Mouse (Mus musculus) liver, embryonic 14.5 days (tissue): ENCODE measurements around the gene Stk4. TPM values are rescaled to one million over a fixed set of nuclear protein-coding genes. Genes with fewer than 3 reads are reported as not detected.

Experiments
- ATAC-seq: fragments of 200-750 bp; cut with Nextera tagmentation; 2 replicates; pipeline ENCODE4 v1.8.0; 2017; ENCODE audit warnings: moderate number of reproducible peaks, mild to moderate bottlenecking, moderate library complexity; ENCODE audit not compliant: insufficient read depth
- DNase-seq, 3 experiments: peaks; one replicate each; pipeline ENCODE4 v3.0.0-alpha.2; 2012 to 2013; ENCODE audit warnings: low read depth in 3 of 3, low spot score in 3 of 3
- H3K27ac ChIP-seq: fragments of 300-500 bp; sonication (generic); 2 replicates; pipeline ENCODE4 v1.5.1; 2014; ENCODE audit warnings: moderate library complexity, mild to moderate bottlenecking, control low read depth, inconsistent platforms
- H3K27me3 ChIP-seq: fragments of 300-500 bp; sonication (generic); 2 replicates; pipeline ENCODE4 v1.6.1; 2014; ENCODE audit warnings: mild to moderate bottlenecking, low read length, moderate library complexity; ENCODE audit not compliant: control insufficient read depth, insufficient read depth
- H3K36me3 ChIP-seq: fragments of 300-500 bp; sonication (generic); replicated peaks from 2 replicates; pipeline ENCODE4 v1.6.1; 2014; ENCODE audit warnings: low read depth; ENCODE audit not compliant: control insufficient read depth, insufficient read depth
- H3K4me1 ChIP-seq, 2 experiments: fragments of 200-500 bp in 1 of 2; fragments of 300-500 bp in 1 of 2; sonication (generic) in 1 of 2; replicated peaks; 2 replicates each; pipeline ENCODE4 v1.6.1; 2012 to 2014; ENCODE audit warnings: antibody characterized with exemption in 1 of 2, inconsistent platforms in 1 of 2, low read length in 1 of 2; ENCODE audit not compliant: control insufficient read depth in 2 of 2, insufficient read depth in 2 of 2
- H3K4me2 ChIP-seq: fragments of 300-500 bp; sonication (generic); 2 replicates; pipeline ENCODE4 v1.6.1; 2014; ENCODE audit warnings: low read depth, mild to moderate bottlenecking, control low read depth, moderate library complexity
- H3K4me3 ChIP-seq, 2 experiments: fragments of 200-500 bp in 1 of 2; fragments of 300-500 bp in 1 of 2; sonication (generic) in 1 of 2; 2 replicates each; pipeline ENCODE4 v1.5.1; 2012 to 2014; ENCODE audit warnings: low read depth in 2 of 2, low read length in 2 of 2, mild to moderate bottlenecking in 2 of 2, control low read depth in 1 of 2, inconsistent platforms in 1 of 2, moderate library complexity in 1 of 2; ENCODE audit not compliant: insufficient read depth in 1 of 2
- H3K9ac ChIP-seq: fragments of 300-500 bp; sonication (generic); replicated peaks from 2 replicates; pipeline ENCODE4 v1.6.1; 2014; ENCODE audit warnings: mild to moderate bottlenecking, control low read depth, moderate library complexity
- H3K9me3 ChIP-seq: fragments of 300-500 bp; sonication (generic); 2 replicates; pipeline ENCODE4 v1.6.1; 2016; ENCODE audit warnings: low read length, mixed read lengths; ENCODE audit not compliant: control insufficient read depth
- CTCF ChIP-seq: IDR thresholded peaks from 2 replicates; pipeline ENCODE4 v1.5.1; 2016; ENCODE audit warnings: antibody characterized with exemption, low read depth, control low read depth
- EP300 ChIP-seq: IDR thresholded peaks from 2 replicates; pipeline ENCODE4 v1.6.1; 2016; ENCODE audit warnings: antibody characterized with exemption, low read depth
- WGBS: fragments of 180-500 bp; shearing (Covaris S2); extraction: QIAGEN DNeasy Blood & Tissue Kit; methylation state at CpG from one replicate; pipeline ENCODE4 v1.1.7; 2014; ENCODE audit not compliant: insufficient replicate concordance; 5-methylcytosine and 5-hydroxymethylcytosine counted together
- polyA plus RNA-seq, 2 experiments: library from polyadenylated mRNA; depleted of rRNA in 1 of 2; stranded (reverse) in 1 of 2; unstranded in 1 of 2; fragments of >200 nt; fragmentation: Nextera tagmentation in 1 of 2; extraction: Ambion mirVana in 1 of 2; gene quantifications; 2 replicates each; pipeline versions ENCODE4 v1.2.1 to v1.2.3; 2012 to 2014

The Stk4 gene
- polyA plus RNA-seq, 2 experiments: 11.8 to 19.6 TPM

DNA sequence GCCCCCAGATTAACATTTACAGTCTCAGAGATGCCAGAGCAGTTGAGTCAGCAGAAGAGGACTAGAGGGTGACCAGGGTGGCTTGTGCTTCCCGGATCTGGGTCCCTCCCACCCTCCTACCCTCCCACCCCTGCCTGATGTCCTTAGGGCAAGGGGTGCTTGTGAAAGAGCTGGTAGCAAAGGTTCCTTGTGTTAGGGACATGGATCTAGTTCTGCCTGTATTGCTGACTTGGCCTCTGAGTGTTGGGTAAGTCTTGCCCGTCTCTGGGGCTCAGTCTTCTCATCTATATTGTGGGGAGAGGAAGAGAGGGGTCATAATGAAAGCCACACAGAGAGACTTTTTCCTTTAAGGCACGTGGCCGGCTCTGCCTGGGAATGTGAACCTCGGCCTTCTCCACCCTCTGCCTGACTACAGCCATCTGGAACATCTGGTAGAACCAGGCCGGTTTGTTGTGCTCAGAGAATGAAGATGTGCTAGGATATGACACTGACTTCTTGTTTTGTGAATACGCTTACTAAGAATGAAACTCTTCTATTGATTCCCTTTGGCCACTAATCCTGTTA, 112.7 kb downstream of the Stk4 start, which contains the start of gene Wfdc5:
TSS of gene Wfdc5 (minus strand) at position 51 of the 564 bp plus-strand sequence.
- Histone ChIP-seq H3K36me3 (no peaks in the 10 kb centered on the region), H3K4me2 (no peak within 1 kb of the TSS), H3K27me3 (no peaks in the 10 kb centered on the region), H3K27ac (no peak within 1 kb of the TSS), H3K9ac (no peak within 1 kb of the TSS), H3K9me3 (no peaks in the 10 kb centered on the region), H3K4me3 (no peak within 1 kb of the TSS), H3K4me1 (no peaks in the 10 kb centered on the region)
- ATAC-seq (no peak), DNase-seq (no peak)
- WGBS: 51% methylated on average over 7 of the region's 7 CpGs
- TF ChIP-seq CTCF (no peak), EP300 (no peak)

DNA sequence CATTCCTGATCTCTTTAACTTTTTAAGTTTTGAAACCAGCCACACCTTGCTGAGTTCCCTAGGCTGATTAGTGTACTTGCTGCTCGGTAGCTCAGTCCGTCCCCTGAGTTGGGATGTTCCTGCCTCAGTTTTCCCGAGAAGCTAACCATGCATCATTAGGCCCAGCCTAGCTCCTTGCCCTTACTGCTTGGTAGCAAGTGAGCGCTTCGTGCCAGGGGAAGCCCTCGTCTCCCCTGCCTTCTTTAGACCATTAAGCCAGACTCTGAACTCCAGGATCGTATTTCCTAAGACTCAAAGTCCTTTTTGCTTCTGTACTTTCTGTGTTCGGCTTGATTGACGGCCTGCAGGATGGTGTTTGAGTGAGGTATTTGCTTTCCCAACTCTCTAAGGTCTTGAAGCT, 113.2 kb downstream of the Stk4 start:
- no peak for TF ChIP-seq EP300
- TF ChIP-seq CTCF: no peak
- Histone ChIP-seq H3K4me1 (no peaks in the 10 kb centered on the region), H3K9ac (no peak overlapping the region), H3K27ac (no peak overlapping the region), H3K4me3 (no peak overlapping the region), H3K4me2 (no peak overlapping the region), H3K9me3 (no peaks in the 10 kb centered on the region), H3K27me3 (no peaks in the 10 kb centered on the region), H3K36me3 (no peaks in the 10 kb centered on the region)
- DNase-seq (no peak), ATAC-seq (no peak)
- 63% methylated on average over 9 of the region's 9 CpGs for whole genome bisulfite sequencing

DNA sequence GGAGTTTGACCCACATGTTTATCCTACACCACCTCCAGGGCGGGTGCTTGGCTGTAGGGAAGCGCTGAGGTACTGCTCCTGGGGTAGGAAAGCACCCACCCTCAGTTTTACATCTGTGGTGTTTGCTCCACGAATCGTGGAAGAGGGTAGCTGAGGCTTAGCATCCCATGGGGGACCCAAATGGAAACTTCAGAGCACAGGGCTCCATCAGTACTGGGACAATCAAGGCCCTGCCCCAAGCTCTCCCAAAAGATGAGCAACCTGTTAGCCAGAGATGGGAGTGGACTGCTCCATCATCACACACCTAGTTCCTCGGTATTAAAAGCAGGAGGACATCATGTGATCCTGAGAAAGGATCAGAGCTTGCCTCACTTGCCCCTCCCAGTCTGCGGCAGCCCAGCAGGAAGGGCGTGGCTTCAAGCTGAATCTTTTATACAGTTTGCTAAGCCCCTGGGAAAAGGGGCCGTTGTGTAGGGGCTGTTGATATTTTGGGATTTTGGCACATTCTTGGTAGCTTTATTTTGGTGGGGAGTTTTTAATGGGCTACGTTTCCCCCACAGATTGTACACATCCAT, 114.1 kb downstream of the Stk4 start:
- no peak overlapping the region for H3K4me2 ChIP-seq
- no peak for ATAC-seq
- H3K27ac ChIP-seq: no peak overlapping the region
- no peaks in the 10 kb centered on the region for H3K36me3 ChIP-seq
- no peaks in the 10 kb centered on the region for H3K9me3 ChIP-seq
- DNase-seq: no peak
- no peak for TF ChIP-seq EP300
- TF ChIP-seq CTCF: no peak
- H3K4me1 ChIP-seq: no peaks in the 10 kb centered on the region
- H3K27me3 ChIP-seq: no peaks in the 10 kb centered on the region
- H3K9ac ChIP-seq: no peak overlapping the region
- no peak overlapping the region for H3K4me3 ChIP-seq
- 26% methylated on average over 9 of the region's 9 CpGs for WGBS

DNA sequence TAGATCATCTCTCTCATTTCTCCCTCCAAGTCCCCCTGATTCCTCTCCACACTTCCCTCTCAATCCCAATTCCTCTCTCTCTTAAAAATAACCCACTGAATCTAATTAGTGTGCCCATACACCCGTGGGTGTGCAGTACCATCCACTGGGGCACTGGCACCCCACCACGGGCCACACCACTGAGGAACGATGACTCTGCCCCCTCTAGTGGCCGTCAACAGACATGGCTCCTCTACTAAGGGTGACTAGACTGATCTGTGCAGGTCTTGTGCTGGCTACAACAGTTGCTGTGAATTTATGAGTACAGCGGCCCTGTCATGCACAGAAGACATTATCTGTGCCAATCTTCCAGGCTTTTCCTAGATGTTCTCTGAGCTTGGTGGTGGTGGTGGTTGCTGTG, 118.6 kb downstream of the Stk4 start:
- no peak for DNase-seq

DNA sequence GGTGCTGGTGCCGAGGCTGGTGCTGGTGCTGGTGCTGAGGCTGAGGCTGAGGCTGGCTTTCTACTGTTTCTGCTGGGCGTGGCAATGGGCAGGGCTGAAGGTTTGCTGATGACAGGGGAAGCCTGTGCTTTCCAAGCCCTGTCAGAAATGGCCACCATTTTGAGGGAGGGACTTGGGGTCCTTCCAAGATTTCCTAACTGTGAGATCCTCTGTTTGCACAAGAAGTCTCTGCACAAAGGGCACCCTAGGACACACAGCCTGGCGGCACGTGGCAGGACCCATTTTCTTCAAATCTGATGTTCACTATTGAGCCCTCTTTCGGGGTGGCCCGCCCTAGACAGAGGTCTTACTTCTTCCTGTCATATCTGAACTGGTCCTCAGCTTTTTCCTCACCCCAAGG, 120.5 kb downstream of the Stk4 start, which contains the start of gene Wfdc12:
TSS of gene Wfdc12 (minus strand) at position 33 of the 400 bp plus-strand sequence.
- 64% methylated on average over 6 of the region's 6 CpGs for WGBS

More for the DNA sequence above, 118.6 kb downstream of the Stk4 start:
- TF ChIP-seq EP300 (no peak), CTCF (peak; percentile 80)
- Histone ChIP-seq H3K4me1 (no peaks in the 10 kb centered on the region), H3K4me3 (no peak overlapping the region), H3K4me2 (no peak overlapping the region), H3K27ac (no peak overlapping the region), H3K27me3 (no peaks in the 10 kb centered on the region), H3K9ac (no peak overlapping the region), H3K36me3 (no peaks in the 10 kb centered on the region), H3K9me3 (no peaks in the 10 kb centered on the region)
- 14% methylated on average over 5 of the region's 5 CpGs for WGBS
- ATAC-seq: no peak

More for the DNA sequence above, 120.5 kb downstream of the Stk4 start, which contains the start of gene Wfdc12:
- no peak for DNase-seq
- H3K9me3 ChIP-seq: no peaks in the 10 kb centered on the region
- H3K4me3 ChIP-seq: no peak within 1 kb of the TSS
- H3K4me1 ChIP-seq: no peaks in the 10 kb centered on the region
- no peaks in the 10 kb centered on the region for H3K27me3 ChIP-seq
- no peak for ATAC-seq
- H3K27ac ChIP-seq: no peak within 1 kb of the TSS
- H3K4me2 ChIP-seq: no peak within 1 kb of the TSS
- no peaks in the 10 kb centered on the region for H3K36me3 ChIP-seq
- no peak for TF ChIP-seq EP300
- TF ChIP-seq CTCF: no peak
- no peak within 1 kb of the TSS for H3K9ac ChIP-seq
